Mouse (Mus musculus): ENCODE measurements around the gene Lage3. TPM values are rescaled to one million over a fixed set of nuclear protein-coding genes. Genes with fewer than 3 reads are reported as not detected.

Lage3 gene
- total RNA-seq, 2 experiments from 2014 or later = 25.1 to 26.4 TPM

Small RNA genes lying within 50 kb of the gene (microRNA-seq; reads per million reads assigned to microRNA genes)
- 0 reads per million in 2 experiments for gene Mir7092

Other genes with a start within 250 kb of the Lage3 start
- gene Opn1mw, start 226.2 kb downstream of the Lage3 start, total RNA-seq (2021) = 1 to 10 TPM; 1.1 TPM
- 10 to 100 TPM; 88.1 to 92.4 TPM for gene Mecp2, start 218.3 kb downstream of the Lage3 start, total RNA-seq (2021)
- gene Tex28, start 185.8 kb downstream of the Lage3 start, total RNA-seq (2021) = not detected
- gene Tktl1, start 176.4 kb downstream of the Lage3 start, total RNA-seq (2021) = not detected
- 10 to 100 TPM; 75.2 to 93.2 TPM for gene Flna, start 103.8 kb downstream of the Lage3 start, total RNA-seq (2021)
- 10 to 100 TPM; 33.0 to 35.6 TPM for gene Emd, start 98.9 kb downstream of the Lage3 start, total RNA-seq (2021)
- 100 to 1,000 TPM; 191 to 202 TPM for gene Rpl10, start 82.8 kb downstream of the Lage3 start, total RNA-seq (2021)
- gene Taz, start 71.7 kb downstream of the Lage3 start, total RNA-seq (2021) = 10 to 100 TPM; 64.5 to 65.9 TPM
- 1 to 10 TPM; 2.1 to 2.7 TPM for gene Dnase1l1, start 71.3 kb downstream of the Lage3 start, total RNA-seq (2021)
- gene Atp6ap1, start 56.5 kb downstream of the Lage3 start, total RNA-seq (2021) = 100 to 1,000 TPM; 320 to 335 TPM
- gene Gdi1, start 48.6 kb downstream of the Lage3 start, total RNA-seq (2021) = 100 to 1,000 TPM; 582 to 603 TPM
- gene Fam50a, start 40.6 kb downstream of the Lage3 start, total RNA-seq (2021) = 10 to 100 TPM; 28.9 to 33.8 TPM
- gene Plxna3, start 24.6 kb downstream of the Lage3 start, total RNA-seq (2021) = 10 to 100 TPM; 32.4 to 33.6 TPM
- 10 to 100 TPM; 67.7 to 68.7 TPM for gene Ubl4a, start 19.6 kb upstream of the Lage3 start, total RNA-seq (2021)
- 1 to 10 TPM; 2.1 to 3.3 TPM for gene Slc10a3, start 19.7 kb upstream of the Lage3 start, total RNA-seq (2021)
- 10 to 100 TPM; 18.8 to 24.2 TPM for gene Fam3a, start 39.7 kb upstream of the Lage3 start, total RNA-seq (2021)
- gene Ikbkg, start 39.7 kb upstream of the Lage3 start, total RNA-seq (2021) = 10 to 100 TPM; 47.1 to 50.4 TPM
- 10 to 100 TPM; 24.9 to 29.5 TPM for gene G6pdx, start 75.6 kb upstream of the Lage3 start, total RNA-seq (2021)
- gene Gm6880, start 127.8 kb upstream of the Lage3 start, total RNA-seq (2021) = not detected
- gene Olfr1326-ps1, start 221.3 kb upstream of the Lage3 start, total RNA-seq (2021) = not detected
- not detected for gene Olfr1325, start 239.1 kb upstream of the Lage3 start, total RNA-seq (2021)

All from layer of hippocampus, postnatal 36 days (tissue).